Mouse (Mus musculus) hindbrain, embryonic 11.5 days (tissue): Measurements from ENCODE around the gene Kif16b. TPM values are rescaled to one million over a fixed set of nuclear protein-coding genes. Genes with fewer than 3 reads are reported as not detected.

Experiments
- ATAC-seq: fragments of 200-750 bp; cut with Nextera tagmentation; 2 replicates; pipeline ENCODE4 v1.8.0; 2017; ENCODE audit warnings: mild to moderate bottlenecking, moderate TSS enrichment, moderate library complexity; ENCODE audit not compliant: low FRiP score
- DNase-seq: peaks from one replicate; pipeline ENCODE4 v3.0.0-alpha.2; 2015; ENCODE audit warnings: low spot score
- H3K27ac ChIP-seq: fragments of 300-500 bp; sonication (generic); 2 replicates; pipeline ENCODE4 v1.5.1; 2014; ENCODE audit warnings: mild to moderate bottlenecking, low read depth, low read length
- H3K27me3 ChIP-seq: fragments of 300-500 bp; sonication (generic); 2 replicates; pipeline ENCODE4 v1.6.1; 2014; ENCODE audit warnings: mild to moderate bottlenecking, low read length, moderate library complexity, mixed read lengths; ENCODE audit not compliant: control insufficient read depth, insufficient read depth
- H3K36me3 ChIP-seq: fragments of 300-500 bp; sonication (generic); 2 replicates; pipeline ENCODE4 v1.6.1; 2014; ENCODE audit warnings: mild to moderate bottlenecking, low read length, moderate library complexity, mixed read lengths; ENCODE audit not compliant: control insufficient read depth, insufficient read depth
- H3K4me1 ChIP-seq: fragments of 300-500 bp; sonication (generic); replicated peaks from 2 replicates; pipeline ENCODE4 v1.6.1; 2014; ENCODE audit warnings: low read length, mixed read lengths; ENCODE audit not compliant: control insufficient read depth, insufficient read depth
- H3K4me2 ChIP-seq: fragments of 300-500 bp; sonication (generic); replicated peaks from 2 replicates; pipeline ENCODE4 v1.6.1; 2014; ENCODE audit warnings: mild to moderate bottlenecking, low read depth, low read length
- H3K4me3 ChIP-seq: fragments of 300-500 bp; sonication (generic); 2 replicates; pipeline ENCODE4 v1.5.1; 2014; ENCODE audit warnings: low read depth, low read length
- H3K9ac ChIP-seq: fragments of 300-500 bp; sonication (generic); 2 replicates; pipeline ENCODE4 v1.6.1; 2014; ENCODE audit warnings: low read depth, low read length
- H3K9me3 ChIP-seq: fragments of 300-500 bp; sonication (generic); 2 replicates; pipeline ENCODE4 v1.6.1; 2016; ENCODE audit warnings: low read length; ENCODE audit not compliant: control insufficient read depth
- whole genome bisulfite sequencing: fragments of 180-500 bp; shearing (Covaris S2); extraction: QIAGEN DNeasy Blood & Tissue Kit; methylation state at CpG from one replicate; pipeline ENCODE4 v1.1.7; 2014; 5-methylcytosine and 5-hydroxymethylcytosine counted together
- polyA plus RNA-seq: library from polyadenylated mRNA; unstranded; fragments of >200 nt; fragmentation: Nextera tagmentation; extraction: Ambion mirVana; gene quantifications from 2 replicates; pipeline ENCODE4 v1.2.1, GENCODE M21; 2014

The Kif16b gene
- polyA plus RNA-seq, 1 experiment from 2014 or later, result 6.7 TPM

DNA sequence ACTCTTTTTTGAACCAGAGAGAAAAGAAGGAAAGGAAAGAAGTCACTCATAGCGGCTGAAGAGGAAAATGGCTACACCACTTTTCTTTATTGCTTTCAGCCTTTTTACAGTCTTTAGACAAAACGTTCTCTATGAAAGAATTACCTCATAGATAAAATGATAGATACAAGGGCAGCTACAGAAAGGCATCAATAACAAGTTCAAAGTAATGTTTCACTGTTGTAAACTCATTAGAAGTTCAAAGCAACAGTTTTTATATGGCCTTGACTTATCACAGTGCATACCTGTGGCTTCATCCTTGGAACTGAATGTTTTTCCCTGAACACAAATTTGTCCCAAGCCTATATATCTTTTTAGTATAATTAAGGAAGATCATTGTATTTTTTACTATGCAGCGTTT lies 62.6 kb downstream of the Kif16b start:
- WGBS, result 88% methylated on average over 3 of the region's 3 CpGs
- Histone ChIP-seq H3K9ac (no peak overlapping the region), H3K4me3 (no peak overlapping the region), H3K4me1 (no peaks in the 10 kb centered on the region), H3K4me2 (no peak overlapping the region), H3K9me3 (no peaks in the 10 kb centered on the region), H3K36me3 (no peaks in the 10 kb centered on the region), H3K27ac (no peak overlapping the region), H3K27me3 (no peaks in the 10 kb centered on the region)
- DNase-seq, result no peak
- no peak for ATAC-seq

DNA sequence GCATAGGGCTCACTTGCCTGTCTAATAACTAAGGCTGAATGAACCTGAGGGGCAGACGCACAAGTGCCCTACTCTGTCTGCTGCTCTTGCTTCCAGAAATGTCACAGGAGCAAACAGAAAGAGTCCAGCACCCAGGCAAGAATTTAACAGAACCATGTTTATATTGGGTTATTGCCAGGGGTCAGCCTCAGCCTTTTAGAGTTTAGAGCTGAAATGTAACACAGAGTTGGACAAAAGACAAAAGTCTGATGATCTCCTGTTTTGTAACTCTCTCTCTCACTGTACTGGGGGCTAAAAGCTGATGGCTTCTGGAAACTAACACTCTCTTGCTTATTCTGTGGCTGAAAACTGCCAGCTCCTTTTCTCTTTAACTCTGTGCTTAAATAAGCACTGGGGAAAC lies 63.2 kb downstream of the Kif16b start:
- no peaks in the 10 kb centered on the region for H3K9me3 ChIP-seq
- no peak overlapping the region for H3K4me3 ChIP-seq
- no peak overlapping the region for H3K9ac ChIP-seq
- H3K36me3 ChIP-seq, result no peaks in the 10 kb centered on the region
- no peak for ATAC-seq
- H3K27ac ChIP-seq, result no peak overlapping the region
- DNase-seq, result no peak
- WGBS, result 85% methylated on average over 1 of the region's 1 CpGs
- H3K4me2 ChIP-seq, result no peak overlapping the region
- H3K4me1 ChIP-seq, result no peaks in the 10 kb centered on the region
- no peaks in the 10 kb centered on the region for H3K27me3 ChIP-seq

DNA sequence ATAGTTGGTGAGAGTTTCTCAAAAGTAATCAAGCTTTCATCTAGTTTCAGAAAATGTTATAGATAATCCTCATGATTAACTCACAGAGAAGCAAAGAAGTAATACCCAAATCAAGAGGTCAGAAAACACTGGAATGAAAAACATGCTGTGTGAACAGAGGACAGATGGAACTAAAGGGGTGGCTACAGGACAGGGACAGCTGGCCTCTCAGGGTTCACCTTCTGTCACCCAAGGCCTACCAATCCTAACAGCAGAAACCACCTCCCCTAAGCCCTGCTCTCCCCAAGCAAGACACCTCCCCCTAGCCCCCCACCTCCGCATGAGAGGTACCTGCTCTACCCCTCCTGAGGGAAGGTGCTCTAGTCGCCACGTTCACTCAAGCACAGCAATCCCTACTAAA lies 66.6 kb downstream of the Kif16b start:
- Histone ChIP-seq H3K36me3 (no peaks in the 10 kb centered on the region), H3K4me1 (no peaks in the 10 kb centered on the region), H3K4me2 (no peak overlapping the region), H3K4me3 (no peak overlapping the region), H3K9ac (no peak overlapping the region), H3K27ac (no peak overlapping the region), H3K9me3 (no peaks in the 10 kb centered on the region), H3K27me3 (no peaks in the 10 kb centered on the region)
- ATAC-seq (no peak), DNase-seq (no peak)
- WGBS, result 92% methylated on average over 3 of the region's 3 CpGs

DNA sequence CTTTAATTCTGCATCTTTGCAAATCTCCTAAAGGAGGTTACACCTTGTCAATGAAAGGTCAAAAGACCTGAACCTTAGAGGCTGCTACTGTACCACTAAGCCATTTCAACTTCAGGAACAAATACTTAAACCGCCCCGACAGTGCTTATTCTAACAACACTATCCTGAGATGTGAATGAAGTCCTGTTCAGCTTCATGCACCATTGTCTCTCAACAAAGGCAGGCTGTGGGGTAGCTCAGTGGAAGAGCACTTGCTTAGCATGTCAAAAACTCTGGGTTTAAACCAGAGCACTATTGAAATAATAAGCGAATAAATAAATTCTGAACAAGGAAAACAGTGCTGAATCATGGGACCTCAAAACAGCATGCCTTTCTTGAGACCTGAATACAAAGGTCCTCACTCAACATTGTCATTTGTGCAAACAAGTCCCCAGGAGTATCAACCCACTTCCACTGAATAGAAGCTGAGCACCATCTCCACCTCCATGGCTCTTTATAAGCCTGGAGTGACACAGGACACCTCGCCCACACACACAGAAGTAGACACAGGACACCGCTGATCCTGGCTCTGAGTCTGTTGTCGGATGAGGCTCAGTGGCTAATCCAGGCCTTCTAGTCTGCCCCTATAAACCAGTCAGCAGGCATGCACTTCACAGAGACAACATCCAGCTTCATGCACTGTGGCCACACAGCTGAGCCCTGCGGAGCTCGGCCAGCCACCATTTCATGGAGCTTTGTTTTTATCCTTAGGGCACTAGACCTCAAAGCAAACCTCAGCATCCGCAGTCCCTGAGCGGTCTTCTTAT lies 68.5 kb downstream of the Kif16b start:
- H3K4me2 ChIP-seq, result no peak overlapping the region
- H3K4me1 ChIP-seq, result no peaks in the 10 kb centered on the region
- no peaks in the 10 kb centered on the region for H3K36me3 ChIP-seq
- WGBS, result 52% methylated on average over 10 of the region's 10 CpGs
- H3K9me3 ChIP-seq, result no peaks in the 10 kb centered on the region
- no peaks in the 10 kb centered on the region for H3K27me3 ChIP-seq
- no peak overlapping the region for H3K9ac ChIP-seq
- ATAC-seq (peak; percentile 62), DNase-seq (peak; percentile 24)
- no peak overlapping the region for H3K27ac ChIP-seq
- no peak overlapping the region for H3K4me3 ChIP-seq

DNA sequence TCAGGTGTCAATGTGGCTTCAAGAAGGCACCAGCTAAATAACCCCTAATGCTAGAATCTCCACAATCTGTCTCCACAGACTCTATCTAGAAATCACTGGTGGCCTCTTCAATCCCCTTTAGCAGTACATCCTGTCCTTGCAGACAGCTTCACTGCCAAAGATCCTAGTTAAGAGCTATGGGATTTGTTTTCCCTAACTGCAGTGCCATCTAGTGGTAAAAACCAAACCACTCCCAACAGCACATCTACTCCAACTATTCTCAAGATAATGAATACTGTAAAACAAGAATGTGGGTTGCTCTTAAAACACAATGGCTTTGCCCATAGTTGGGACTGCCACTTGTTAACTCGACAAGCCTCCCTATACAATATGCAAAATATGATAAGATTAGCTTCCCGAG lies 88.3 kb downstream of the Kif16b start:
- Histone ChIP-seq H3K4me2 (no peak overlapping the region), H3K36me3 (no peaks in the 10 kb centered on the region), H3K4me3 (no peak overlapping the region), H3K9ac (no peak overlapping the region), H3K27me3 (no peaks in the 10 kb centered on the region), H3K4me1 (no peaks in the 10 kb centered on the region; the same call in 1 of the 2 replicates), H3K9me3 (no peaks in the 10 kb centered on the region), H3K27ac (no peak overlapping the region)
- peak; percentile 76 for DNase-seq
- peak; percentile 71 for ATAC-seq
- WGBS, result 43% methylated on average over 2 of the region's 2 CpGs

DNA sequence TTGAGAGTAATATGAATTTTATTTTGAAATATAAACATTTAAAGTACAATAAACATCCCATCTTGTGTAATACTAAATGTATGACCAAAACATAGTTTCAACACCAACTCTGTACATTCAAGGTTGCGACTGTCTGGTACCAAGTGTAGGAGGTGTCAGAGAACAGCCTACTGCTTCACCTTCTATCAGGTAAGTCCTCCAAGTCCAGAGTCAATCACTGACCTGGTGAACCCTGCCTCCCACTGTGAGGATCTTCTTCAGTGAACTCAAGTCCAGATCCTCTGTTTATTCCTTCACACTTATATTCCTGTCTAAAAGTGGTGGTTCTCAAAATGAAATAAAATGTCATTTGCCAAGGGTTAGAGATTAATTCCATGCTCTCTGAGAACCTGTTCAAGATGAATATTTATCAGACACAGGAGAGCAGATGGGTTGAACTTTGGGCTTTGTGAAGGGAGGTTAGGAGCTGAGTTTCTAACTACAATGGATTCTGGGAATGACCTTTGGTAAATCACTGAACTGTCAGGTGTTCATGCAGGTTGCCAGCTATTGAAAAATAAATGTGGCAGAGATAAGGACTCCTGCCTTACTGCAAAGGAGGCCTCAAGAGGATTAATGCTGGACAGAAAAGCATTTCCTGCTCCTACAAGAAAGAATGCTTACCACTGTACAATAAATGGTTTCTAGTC lies 97.4 kb downstream of the Kif16b start:
- no peak for DNase-seq
- 96% methylated on average over 1 of the region's 1 CpGs for WGBS
- no peak for ATAC-seq
- no peak overlapping the region for H3K27ac ChIP-seq
- no peaks in the 10 kb centered on the region for H3K4me1 ChIP-seq
- H3K4me2 ChIP-seq, result no peak overlapping the region
- H3K9me3 ChIP-seq, result no peaks in the 10 kb centered on the region
- H3K9ac ChIP-seq, result no peak overlapping the region
- no peaks in the 10 kb centered on the region for H3K36me3 ChIP-seq
- H3K4me3 ChIP-seq, result no peak overlapping the region
- H3K27me3 ChIP-seq, result no peaks in the 10 kb centered on the region

DNA sequence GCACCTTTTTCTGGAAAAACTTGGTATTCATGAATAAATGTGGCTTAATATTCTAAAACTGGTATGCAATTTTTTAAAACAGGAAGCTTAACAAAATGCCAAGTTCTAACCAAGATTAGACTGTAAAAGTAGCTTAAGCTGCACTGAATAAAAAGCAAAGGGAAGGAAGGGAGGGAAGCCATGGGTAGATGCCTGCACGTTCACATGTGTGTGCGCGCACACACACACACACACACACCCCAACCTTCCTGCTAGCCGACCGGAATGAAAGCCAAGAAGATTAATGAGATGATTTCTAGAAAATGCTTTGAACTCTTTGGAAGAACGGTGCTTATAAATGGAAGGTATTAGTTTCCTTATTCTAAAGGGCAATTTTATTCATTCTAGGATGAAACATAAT lies 104.0 kb downstream of the Kif16b start:
- Histone ChIP-seq H3K27me3 (no peaks in the 10 kb centered on the region), H3K36me3 (no peaks in the 10 kb centered on the region), H3K4me2 (no peak overlapping the region), H3K9me3 (no peaks in the 10 kb centered on the region), H3K4me3 (no peak overlapping the region), H3K27ac (no peak overlapping the region), H3K9ac (no peak overlapping the region), H3K4me1 (no peaks in the 10 kb centered on the region)
- no peak for ATAC-seq
- no peak for DNase-seq
- WGBS, result 70% methylated on average over 6 of the region's 6 CpGs

DNA sequence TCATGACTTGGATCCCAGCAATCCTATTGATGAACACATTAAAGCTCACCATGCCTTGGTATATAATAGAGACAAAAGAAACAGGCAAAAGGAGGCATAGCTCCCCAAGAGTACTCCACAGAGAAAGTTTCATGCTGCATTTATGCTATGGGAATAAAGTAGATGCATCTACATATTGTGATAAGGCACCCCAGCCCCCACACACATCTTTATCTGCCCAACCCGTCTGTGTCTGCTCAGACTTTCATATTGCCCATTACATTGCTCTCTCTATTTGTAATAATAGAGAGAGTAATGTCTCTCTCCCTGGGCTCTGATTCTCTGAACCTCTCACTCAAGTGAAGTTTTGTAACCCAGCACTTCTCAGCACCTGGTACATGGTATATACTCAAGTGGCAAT lies 126.0 kb downstream of the Kif16b start:
- H3K4me1 ChIP-seq, result no peaks in the 10 kb centered on the region
- WGBS, result 70% methylated on average over 1 of the region's 1 CpGs
- ATAC-seq, result no peak

DNA sequence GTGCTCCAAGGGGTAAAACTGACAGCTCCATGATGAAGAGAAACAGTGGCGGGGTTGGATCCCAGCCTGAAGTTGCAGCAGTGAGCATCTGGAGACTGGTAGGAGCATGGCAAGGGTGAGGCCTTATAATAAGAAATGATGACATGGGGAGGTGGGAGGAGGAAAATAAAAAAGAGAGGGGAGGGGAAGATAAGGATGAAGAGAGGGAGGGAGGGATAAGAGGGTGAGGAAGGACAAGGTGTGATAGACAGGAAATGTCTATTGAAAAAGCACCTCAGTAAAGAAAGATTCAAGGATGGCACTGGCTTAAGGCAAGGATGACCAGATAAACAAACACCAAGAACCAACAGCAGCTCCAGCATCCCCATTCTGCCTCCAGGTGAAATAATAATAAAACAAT lies 126.6 kb downstream of the Kif16b start:
- Histone ChIP-seq H3K9me3 (no peaks in the 10 kb centered on the region), H3K4me1 (no peaks in the 10 kb centered on the region), H3K9ac (no peak overlapping the region), H3K36me3 (no peaks in the 10 kb centered on the region), H3K27me3 (no peaks in the 10 kb centered on the region), H3K27ac (no peak overlapping the region), H3K4me2 (no peak overlapping the region), H3K4me3 (no peak overlapping the region)
- ATAC-seq (no peak), DNase-seq (no peak)
- WGBS, result 52% methylated on average over 1 of the region's 1 CpGs

More for the DNA sequence above, 126.0 kb downstream of the Kif16b start:
- Histone ChIP-seq H3K27ac (no peak overlapping the region), H3K4me2 (no peak overlapping the region), H3K9ac (no peak overlapping the region), H3K27me3 (no peaks in the 10 kb centered on the region), H3K4me3 (no peak overlapping the region), H3K9me3 (no peaks in the 10 kb centered on the region), H3K36me3 (no peaks in the 10 kb centered on the region)
- DNase-seq, result no peak
